Mouse (Mus musculus) embryonic facial prominence, embryonic 12.5 days (tissue): ENCODE measurements around the gene Cry2. TPM values are rescaled to one million over a fixed set of nuclear protein-coding genes. Genes with fewer than 3 reads are reported as not detected.

Experiments used
- ATAC-seq: fragments of 200-750 bp; cut with Nextera tagmentation; 2 replicates; pipeline ENCODE4 v1.8.0; 2017; ENCODE audit not compliant: insufficient number of reproducible peaks, insufficient read depth, low FRiP score, low TSS enrichment
- H3K27ac ChIP-seq: fragments of 300-500 bp; sonication (generic); 2 replicates; pipeline ENCODE4 v1.5.1; 2016; ENCODE audit warnings: mild to moderate bottlenecking
- H3K27me3 ChIP-seq: fragments of 300-500 bp; sonication (generic); 2 replicates; pipeline ENCODE4 v1.6.1; 2016; ENCODE audit warnings: mild to moderate bottlenecking, moderate library complexity
- H3K36me3 ChIP-seq: fragments of 300-500 bp; sonication (generic); 2 replicates; pipeline ENCODE4 v1.6.1; 2016; ENCODE audit warnings: mild to moderate bottlenecking
- H3K4me1 ChIP-seq: fragments of 300-500 bp; sonication (generic); 2 replicates; pipeline ENCODE4 v1.6.1; 2016
- H3K4me2 ChIP-seq: fragments of 300-500 bp; sonication (generic); replicated peaks from 2 replicates; pipeline ENCODE4 v1.6.1; 2016; ENCODE audit warnings: mild to moderate bottlenecking, moderate library complexity
- H3K4me3 ChIP-seq: fragments of 300-500 bp; sonication (generic); 2 replicates; pipeline ENCODE4 v1.5.1; 2016; ENCODE audit warnings: mild to moderate bottlenecking
- H3K9ac ChIP-seq: fragments of 300-500 bp; sonication (generic); 2 replicates; pipeline ENCODE4 v1.6.1; 2016; ENCODE audit warnings: mild to moderate bottlenecking, moderate library complexity
- H3K9me3 ChIP-seq: fragments of 300-500 bp; sonication (generic); 2 replicates; pipeline ENCODE4 v1.6.1; 2016; ENCODE audit warnings: mild to moderate bottlenecking, moderate library complexity
- WGBS: fragments of 180-500 bp; shearing (Covaris S2); methylation state at CpG from one replicate; pipeline ENCODE4 v1.1.7; 2016; 5-methylcytosine and 5-hydroxymethylcytosine counted together
- polyA plus RNA-seq: library from polyadenylated mRNA; unstranded; fragments of >200 nt; fragmentation: Nextera tagmentation; extraction: Ambion mirVana; gene quantifications from 2 replicates; pipeline ENCODE4 v1.2.1, GENCODE M21; 2016

Cry2 gene
- polyA plus RNA-seq, 1 experiment from 2014 or later, result 28.8 TPM

- Histone ChIP-seq H3K4me3 (peak within 1 kb of the TSS; percentile 85), H3K9ac (peak within 1 kb of the TSS; percentile 68), H3K9me3 (no peaks in the 10 kb centered on the region), H3K4me2 (peak within 1 kb of the TSS; percentile 95), H3K4me1 (peaks cover 31% of the 10 kb centered on the region), H3K27me3 (peaks cover 28% of the 10 kb centered on the region), H3K36me3 (no peaks in the 10 kb centered on the region), H3K27ac (0 out of 2 replicates have a peak within 1 kb of the TSS, but pooled peaks have one; percentile 17)
- whole genome bisulfite sequencing, result 1% methylated on average over 34 of the region's 34 CpGs
- no peak for ATAC-seq
Measured at GRCm38 (mm10) chr2:92459921-92460707, 26.3 kb upstream of the Cry2 start, which contains the start of gene Slc35c1. Gene Slc35c1 (minus strand): TSS chr2:92460538.

- Histone ChIP-seq H3K4me2 (peak overlapping the region; percentile 95), H3K9ac (peak overlapping the region; percentile 68), H3K36me3 (peaks cover 3% of the 10 kb centered on the region), H3K4me3 (peak overlapping the region; percentile 85), H3K27ac (0 out of 2 replicates have a peak overlapping the region, but pooled peaks have one; percentile 17), H3K27me3 (peaks cover 28% of the 10 kb centered on the region), H3K9me3 (no peaks in the 10 kb centered on the region), H3K4me1 (peaks cover 31% of the 10 kb centered on the region)
- under 1% methylated on average over 55 of the region's 55 CpGs for WGBS
- peak; percentile 75 for ATAC-seq
Measured at GRCm38 (mm10) chr2:92459141-92459920, 25.5 kb upstream of the Cry2 start.

GRCm38 (mm10) chr2:92458481-92458880 lies 24.6 kb upstream of the Cry2 start:
- WGBS, result 72% methylated on average over 13 of the region's 13 CpGs
- peaks cover 28% of the 10 kb centered on the region for H3K27me3 ChIP-seq
- peaks cover 10% of the 10 kb centered on the region for H3K36me3 ChIP-seq
- H3K4me3 ChIP-seq, result peak overlapping the region; percentile 85
- ATAC-seq, result no peak
- peaks cover 31% of the 10 kb centered on the region for H3K4me1 ChIP-seq
- peak overlapping the region; percentile 68 for H3K9ac ChIP-seq
- peak overlapping the region; percentile 95 for H3K4me2 ChIP-seq
- H3K9me3 ChIP-seq, result no peaks in the 10 kb centered on the region
- no peak overlapping the region for H3K27ac ChIP-seq

GRCm38 (mm10) chr2:92456970-92457530 lies 23.2 kb upstream of the Cry2 start:
- Histone ChIP-seq H3K4me3 (no peak overlapping the region), H3K27me3 (peaks cover 19% of the 10 kb centered on the region), H3K9me3 (no peaks in the 10 kb centered on the region), H3K4me1 (peaks cover 31% of the 10 kb centered on the region), H3K4me2 (peak overlapping the region; percentile 12; the same call in 1 of the 2 replicates), H3K36me3 (peaks cover 19% of the 10 kb centered on the region), H3K9ac (no peak overlapping the region), H3K27ac (no peak overlapping the region)
- no peak for ATAC-seq
- WGBS, result 77% methylated on average over 8 of the region's 8 CpGs

GRCm38 (mm10) chr2:92455704-92456103 lies 21.9 kb upstream of the Cry2 start:
- no peaks in the 10 kb centered on the region for H3K9me3 ChIP-seq
- H3K9ac ChIP-seq, result no peak overlapping the region
- peaks cover 6% of the 10 kb centered on the region for H3K27me3 ChIP-seq
- H3K4me2 ChIP-seq, result no peak overlapping the region
- ATAC-seq, result no peak
- no peak overlapping the region for H3K27ac ChIP-seq
- WGBS, result 48% methylated on average over 2 of the region's 3 CpGs
- no peak overlapping the region for H3K4me3 ChIP-seq
- H3K4me1 ChIP-seq, result peaks cover 31% of the 10 kb centered on the region
- H3K36me3 ChIP-seq, result peaks cover 19% of the 10 kb centered on the region

- no peaks in the 10 kb centered on the region for H3K9me3 ChIP-seq
- no peak overlapping the region for H3K9ac ChIP-seq
- H3K27me3 ChIP-seq, result no peaks in the 10 kb centered on the region
- no peak overlapping the region for H3K4me3 ChIP-seq
- no peak overlapping the region for H3K27ac ChIP-seq
- H3K4me1 ChIP-seq, result peaks cover 31% of the 10 kb centered on the region
- ATAC-seq, result no peak
- H3K4me2 ChIP-seq, result no peak overlapping the region
- 88% methylated on average over 11 of the region's 11 CpGs for WGBS
- H3K36me3 ChIP-seq, result peaks cover 19% of the 10 kb centered on the region
Measured at GRCm38 (mm10) chr2:92454166-92454565, 20.3 kb upstream of the Cry2 start.

GRCm38 (mm10) chr2:92451126-92451525 lies 17.3 kb upstream of the Cry2 start:
- no peak overlapping the region for H3K4me2 ChIP-seq
- peaks cover 4% of the 10 kb centered on the region; the same call in 1 of the 2 replicates for H3K4me1 ChIP-seq
- H3K4me3 ChIP-seq, result no peak overlapping the region
- peaks cover 19% of the 10 kb centered on the region for H3K36me3 ChIP-seq
- H3K9ac ChIP-seq, result no peak overlapping the region
- ATAC-seq, result no peak
- no peak overlapping the region for H3K27ac ChIP-seq
- no peaks in the 10 kb centered on the region for H3K27me3 ChIP-seq
- whole genome bisulfite sequencing, result 92% methylated on average over 3 of the region's 3 CpGs
- no peaks in the 10 kb centered on the region for H3K9me3 ChIP-seq

GRCm38 (mm10) chr2:92447121-92447740 lies 13.4 kb upstream of the Cry2 start:
- Histone ChIP-seq H3K4me3 (no peak overlapping the region), H3K9ac (no peak overlapping the region), H3K27ac (no peak overlapping the region), H3K4me1 (no peaks in the 10 kb centered on the region), H3K4me2 (no peak overlapping the region), H3K27me3 (no peaks in the 10 kb centered on the region), H3K9me3 (no peaks in the 10 kb centered on the region), H3K36me3 (no peaks in the 10 kb centered on the region)
- no peak for ATAC-seq
- WGBS, result 67% methylated on average over 7 of the region's 7 CpGs

- Histone ChIP-seq H3K36me3 (no peaks in the 10 kb centered on the region), H3K4me3 (no peak overlapping the region), H3K4me1 (no peaks in the 10 kb centered on the region), H3K27ac (no peak overlapping the region), H3K9ac (no peak overlapping the region), H3K4me2 (no peak overlapping the region), H3K9me3 (no peaks in the 10 kb centered on the region), H3K27me3 (no peaks in the 10 kb centered on the region)
- 73% methylated on average over 8 of the region's 8 CpGs for WGBS
- ATAC-seq, result no peak
Measured at GRCm38 (mm10) chr2:92446656-92447055, 12.8 kb upstream of the Cry2 start.

GRCm38 (mm10) chr2:92445890-92446289 lies 12.0 kb upstream of the Cry2 start:
- H3K9ac ChIP-seq, result no peak overlapping the region
- no peaks in the 10 kb centered on the region for H3K27me3 ChIP-seq
- H3K4me3 ChIP-seq, result no peak overlapping the region
- WGBS, result 39% methylated on average over 9 of the region's 9 CpGs
- ATAC-seq, result no peak
- no peaks in the 10 kb centered on the region for H3K4me1 ChIP-seq
- H3K9me3 ChIP-seq, result no peaks in the 10 kb centered on the region
- no peaks in the 10 kb centered on the region for H3K36me3 ChIP-seq
- no peak overlapping the region for H3K4me2 ChIP-seq
- H3K27ac ChIP-seq, result no peak overlapping the region

- no peak for ATAC-seq
- 54% methylated on average over 4 of the region's 4 CpGs for WGBS
- H3K4me1 ChIP-seq, result no peaks in the 10 kb centered on the region
- H3K36me3 ChIP-seq, result no peaks in the 10 kb centered on the region
- no peak overlapping the region for H3K27ac ChIP-seq
- no peak overlapping the region for H3K4me3 ChIP-seq
- no peak overlapping the region for H3K9ac ChIP-seq
- no peak overlapping the region for H3K4me2 ChIP-seq
- no peaks in the 10 kb centered on the region for H3K9me3 ChIP-seq
- 0 out of 2 replicates have a peak, but pooled peaks cover 3% of the 10 kb centered on the region for H3K27me3 ChIP-seq
Measured at GRCm38 (mm10) chr2:92444376-92444775, 10.5 kb upstream of the Cry2 start.
